Mouse (Mus musculus): Measurements from ENCODE around the gene Klf7.

DNA sequence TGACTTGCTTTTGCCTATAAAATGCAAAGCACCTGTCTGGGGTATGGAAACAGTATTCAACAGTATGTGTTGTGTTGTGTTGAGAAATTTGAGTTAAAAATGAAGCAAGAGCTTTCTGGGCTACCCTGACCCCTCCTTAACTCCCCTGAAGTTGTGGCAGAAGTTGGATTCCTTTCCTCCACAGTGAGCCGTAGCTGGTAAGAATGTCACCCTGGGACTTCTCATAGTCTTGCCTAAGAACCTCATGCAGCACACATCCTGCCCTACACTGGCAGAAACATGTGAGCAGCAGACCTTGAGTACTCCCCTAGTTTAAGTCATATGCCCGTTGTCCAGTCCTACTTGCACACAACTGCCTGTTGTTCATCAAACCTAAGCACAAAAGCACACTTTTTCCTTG, 4.7 kb upstream of the Klf7 start:
- TF ChIP-seq POLR2A (IDR thresholded peaks at IDR 0.05; ENCODE audit: borderline replicate concordance, insufficient read depth, low read length) (no peak), CTCF (IDR thresholded peaks at IDR 0.05; ENCODE audit: borderline replicate concordance, insufficient read depth, low read depth, low read length) (no peak)

All from cerebellum, adult 2 months (tissue).